Mouse (Mus musculus) liver, embryonic 14.5 days (tissue): ENCODE results near the gene Cadm2.

Source experiments
- CTCF ChIP-seq: IDR thresholded peaks from 2 replicates; pipeline ENCODE4 v1.5.1; 2016; ENCODE audit warnings: antibody characterized with exemption, low read depth, control low read depth
- EP300 ChIP-seq: IDR thresholded peaks from 2 replicates; pipeline ENCODE4 v1.6.1; 2016; ENCODE audit warnings: antibody characterized with exemption, low read depth

- TF ChIP-seq CTCF: no peak
- no peak for TF ChIP-seq EP300
Observed at GRCm38 (mm10) chr16:66892359-66892758, 728.3 kb downstream of the Cadm2 start.
